Mouse (Mus musculus) limb, embryonic 12.5 days (tissue): ENCODE results near the gene Rab44. TPM values are rescaled to one million over a fixed set of nuclear protein-coding genes. Genes with fewer than 3 reads are reported as not detected.
"Not testable (repeated sequence)": the region's sequence is repeated elsewhere in the genome, so short reads cannot be mapped to it uniquely, and the experiment has no call there.

Experiments used
- ATAC-seq: fragments of 200-750 bp; cut with Nextera tagmentation; 2 replicates; pipeline ENCODE4 v1.8.0; 2017; ENCODE audit warnings: low read depth, moderate TSS enrichment; ENCODE audit not compliant: insufficient number of reproducible peaks, insufficient read depth, low FRiP score, low TSS enrichment
- H3K27ac ChIP-seq: fragments of 300-500 bp; sonication (generic); 2 replicates; pipeline ENCODE4 v1.5.1; 2016; ENCODE audit warnings: mild to moderate bottlenecking, moderate library complexity
- H3K27me3 ChIP-seq: fragments of 300-500 bp; sonication (generic); 2 replicates; pipeline ENCODE4 v1.6.1; 2016; ENCODE audit warnings: mild to moderate bottlenecking, moderate library complexity
- H3K36me3 ChIP-seq: fragments of 300-500 bp; sonication (generic); 2 replicates; pipeline ENCODE4 v1.6.1; 2016; ENCODE audit warnings: mild to moderate bottlenecking, moderate library complexity
- H3K4me1 ChIP-seq: fragments of 300-500 bp; sonication (generic); replicated peaks from 2 replicates; pipeline ENCODE4 v1.6.1; 2016
- H3K4me2 ChIP-seq: fragments of 300-500 bp; sonication (generic); 2 replicates; pipeline ENCODE4 v1.6.1; 2016; ENCODE audit warnings: mild to moderate bottlenecking, moderate library complexity
- H3K4me3 ChIP-seq: fragments of 300-500 bp; sonication (generic); replicated peaks from 2 replicates; pipeline ENCODE4 v1.5.1; 2016; ENCODE audit warnings: mild to moderate bottlenecking
- H3K9ac ChIP-seq: fragments of 300-500 bp; sonication (generic); replicated peaks from 2 replicates; pipeline ENCODE4 v1.6.1; 2016; ENCODE audit warnings: mild to moderate bottlenecking, moderate library complexity
- H3K9me3 ChIP-seq: fragments of 300-500 bp; sonication (generic); 2 replicates; pipeline ENCODE4 v1.6.1; 2016; ENCODE audit warnings: mild to moderate bottlenecking, moderate library complexity
- WGBS: fragments of 180-500 bp; shearing (Covaris S2); methylation state at CpG from one replicate; pipeline ENCODE4 v1.1.7; 2016; 5-methylcytosine and 5-hydroxymethylcytosine counted together
- polyA plus RNA-seq: library from polyadenylated mRNA; unstranded; fragments of >200 nt; fragmentation: Nextera tagmentation; extraction: Ambion mirVana; gene quantifications from 2 replicates; pipeline ENCODE4 v1.2.1, GENCODE M21; 2016

Rab44 gene
- polyA plus RNA-seq = 0.14 and 0.26 TPM in 2 replicates

DNA sequence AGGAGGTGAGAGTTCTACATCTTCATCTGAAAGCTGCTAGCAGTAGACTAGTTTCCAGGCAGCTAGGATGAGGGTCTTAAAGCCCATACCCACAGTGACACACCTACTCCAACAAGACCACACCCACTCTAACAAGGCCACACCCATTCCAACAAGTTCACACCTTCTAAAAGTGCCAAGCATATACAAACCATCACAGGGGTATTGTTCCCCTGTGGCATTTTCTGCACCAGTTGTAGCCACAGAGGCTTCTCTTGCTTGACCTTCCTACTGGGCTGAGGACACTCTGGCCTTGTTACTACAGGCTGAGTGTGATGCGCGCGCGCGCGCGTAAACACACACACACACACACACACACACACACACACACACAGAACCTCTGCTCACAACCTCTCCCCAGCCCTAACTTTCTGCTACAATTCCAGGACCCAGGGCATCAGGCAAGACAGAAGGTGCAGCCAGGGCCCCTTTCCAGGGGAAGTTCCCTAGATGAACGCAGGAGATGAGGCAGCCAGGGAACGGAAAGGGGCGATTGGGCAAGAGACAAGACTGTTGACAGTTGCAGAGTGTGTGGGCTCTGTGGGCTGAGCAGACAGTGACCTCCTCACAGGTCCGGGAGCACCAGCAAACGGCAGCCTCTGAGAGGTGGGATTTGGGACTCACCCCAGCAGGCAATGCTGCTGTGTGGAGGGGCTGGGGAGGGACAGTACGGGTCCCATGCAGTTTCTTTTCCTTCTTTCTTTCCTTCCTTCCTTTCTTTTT is at the start of gene Rab44:
Gene Rab44, plus strand, starts transcription at position 555 of the 762 bp plus-strand sequence.
- H3K4me1 ChIP-seq = peaks cover 4% of the 10 kb centered on the region
- 93% methylated on average over 13 of the region's 13 CpGs for WGBS
- no peak within 1 kb of the TSS for H3K27ac ChIP-seq
- H3K9me3 ChIP-seq = no peaks in the 10 kb centered on the region
- H3K36me3 ChIP-seq = no peaks in the 10 kb centered on the region
- no peak for ATAC-seq
- H3K4me2 ChIP-seq = no peak within 1 kb of the TSS
- no peak within 1 kb of the TSS for H3K4me3 ChIP-seq
- H3K9ac ChIP-seq = no peak within 1 kb of the TSS
- no peaks in the 10 kb centered on the region for H3K27me3 ChIP-seq

DNA sequence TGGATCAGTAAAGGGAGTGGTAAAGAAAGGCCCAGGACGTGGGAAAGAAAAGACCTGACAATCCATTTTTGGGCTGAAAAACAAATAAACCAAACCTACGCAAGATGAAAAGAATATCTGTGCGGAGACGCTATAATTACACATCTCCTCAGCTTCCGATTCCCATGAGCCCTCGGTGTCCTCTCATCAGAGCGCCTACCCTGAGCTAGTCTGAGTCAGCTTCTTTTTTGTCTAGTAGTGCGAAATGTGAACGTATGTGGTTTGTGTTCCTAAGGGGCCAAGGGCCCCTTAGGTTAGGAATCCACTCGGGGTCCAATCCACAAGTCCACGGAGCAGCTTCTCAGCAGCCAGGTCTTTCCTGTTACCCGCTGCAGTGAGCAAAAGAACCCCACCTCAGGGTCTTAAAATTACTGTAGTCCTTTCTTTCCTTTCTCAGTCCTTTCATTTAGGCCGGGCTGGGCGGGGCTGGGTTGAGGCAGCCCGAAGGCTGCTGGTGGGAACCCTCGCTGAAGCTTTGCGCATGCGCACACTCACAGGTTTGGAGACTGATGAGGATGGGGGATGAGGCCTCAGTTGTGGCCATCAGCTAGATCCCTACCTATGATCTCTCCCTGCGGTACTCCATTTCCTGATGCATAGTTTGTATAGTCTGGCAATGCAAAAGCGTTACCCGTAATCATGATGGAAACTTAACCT is 48.6 kb upstream of the Rab44 start:
- Histone ChIP-seq H3K27me3 (no peaks in the 10 kb centered on the region), H3K4me2 (no peak overlapping the region), H3K36me3 (no peaks in the 10 kb centered on the region), H3K9ac (no peak overlapping the region), H3K9me3 (no peaks in the 10 kb centered on the region), H3K4me1 (peaks cover 21% of the 10 kb centered on the region), H3K27ac (no peak overlapping the region), H3K4me3 (no peak overlapping the region)
- WGBS = 81% methylated on average over 21 of the region's 21 CpGs
- no peak for ATAC-seq

DNA sequence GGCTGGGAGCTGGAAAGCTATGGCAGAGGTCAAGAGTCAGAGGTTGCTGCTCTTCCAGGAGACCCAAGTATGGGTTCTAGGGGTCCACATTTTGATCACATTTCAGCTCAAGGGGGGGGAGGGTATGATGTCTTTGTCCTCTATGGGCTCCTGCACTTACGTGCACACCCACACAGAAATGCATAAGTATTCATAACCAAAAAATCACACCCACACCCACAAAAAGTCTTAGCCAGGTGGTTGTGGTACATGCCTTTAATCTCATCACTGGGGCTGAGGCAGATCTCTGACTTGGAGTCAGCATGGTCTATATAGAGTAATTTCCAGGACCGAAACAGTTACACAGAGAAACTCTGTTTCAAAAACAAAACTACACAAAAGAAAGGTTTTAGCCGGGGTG is 48.0 kb upstream of the Rab44 start:
- no peak for ATAC-seq
- no peaks in the 10 kb centered on the region for H3K9me3 ChIP-seq
- peaks cover 21% of the 10 kb centered on the region for H3K4me1 ChIP-seq
- H3K4me2 ChIP-seq = no peak overlapping the region
- no peak overlapping the region for H3K4me3 ChIP-seq
- H3K9ac ChIP-seq = no peak overlapping the region
- no peak overlapping the region for H3K27ac ChIP-seq
- no peaks in the 10 kb centered on the region for H3K27me3 ChIP-seq
- WGBS = 92% methylated on average over 3 of the region's 3 CpGs
- no peaks in the 10 kb centered on the region for H3K36me3 ChIP-seq

DNA sequence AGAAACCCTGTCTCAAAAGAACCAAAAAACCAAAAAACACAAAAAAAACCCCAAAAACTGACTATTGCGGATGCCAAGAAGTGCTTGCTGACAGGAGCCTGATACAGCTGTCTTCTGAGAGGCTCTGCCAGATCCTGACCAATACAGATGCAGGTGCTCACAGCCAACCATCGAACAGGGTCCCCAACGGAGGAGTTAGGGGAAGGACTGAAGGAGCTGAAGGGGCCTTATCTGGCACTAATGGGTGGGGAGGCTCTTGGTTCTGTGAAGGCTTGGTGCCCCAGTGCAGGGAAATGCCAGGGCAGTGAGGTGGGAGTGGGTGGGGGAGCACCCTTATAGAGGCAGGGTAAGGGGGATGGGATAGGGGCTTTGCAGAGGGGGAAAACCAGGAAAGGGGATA is 46.5 kb upstream of the Rab44 start:
- H3K27ac ChIP-seq, ATAC-seq, H3K4me2 ChIP-seq, H3K9ac ChIP-seq, H3K9me3 ChIP-seq, H3K27me3 ChIP-seq, H3K36me3 ChIP-seq, H3K4me3 ChIP-seq: not testable (repeated sequence)
- 86% methylated on average over 3 of the region's 3 CpGs for WGBS
- peaks cover 26% of the 10 kb centered on the region for H3K4me1 ChIP-seq

DNA sequence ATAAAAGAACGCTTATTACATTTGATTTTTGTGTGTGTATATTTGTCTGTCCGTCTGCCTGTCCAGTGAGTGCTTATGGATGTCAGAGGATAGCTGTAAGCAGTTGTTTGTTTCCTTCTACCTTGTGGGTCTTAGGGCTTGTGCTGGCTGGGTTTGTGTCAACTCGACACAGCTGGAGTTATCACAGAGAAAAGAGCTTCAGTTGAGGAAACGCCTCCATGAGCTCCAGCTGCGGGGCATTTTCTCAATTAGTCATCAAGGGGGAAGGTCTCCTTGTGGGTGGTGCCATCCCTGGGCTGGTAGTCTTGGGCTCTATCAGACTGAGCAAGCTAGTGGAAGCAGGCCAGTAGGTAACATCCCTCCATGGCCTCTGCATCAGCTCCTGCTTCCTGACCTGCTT is 46.1 kb upstream of the Rab44 start:
- WGBS = 50% methylated on average over 5 of the region's 5 CpGs
- H3K4me2 ChIP-seq = no peak overlapping the region
- H3K4me1 ChIP-seq = peaks cover 26% of the 10 kb centered on the region
- H3K27me3 ChIP-seq = peaks cover 6% of the 10 kb centered on the region
- no peaks in the 10 kb centered on the region for H3K9me3 ChIP-seq
- no peak overlapping the region for H3K27ac ChIP-seq
- ATAC-seq = no peak
- H3K4me3 ChIP-seq = no peak overlapping the region
- H3K36me3 ChIP-seq = no peaks in the 10 kb centered on the region
- H3K9ac ChIP-seq = no peak overlapping the region

DNA sequence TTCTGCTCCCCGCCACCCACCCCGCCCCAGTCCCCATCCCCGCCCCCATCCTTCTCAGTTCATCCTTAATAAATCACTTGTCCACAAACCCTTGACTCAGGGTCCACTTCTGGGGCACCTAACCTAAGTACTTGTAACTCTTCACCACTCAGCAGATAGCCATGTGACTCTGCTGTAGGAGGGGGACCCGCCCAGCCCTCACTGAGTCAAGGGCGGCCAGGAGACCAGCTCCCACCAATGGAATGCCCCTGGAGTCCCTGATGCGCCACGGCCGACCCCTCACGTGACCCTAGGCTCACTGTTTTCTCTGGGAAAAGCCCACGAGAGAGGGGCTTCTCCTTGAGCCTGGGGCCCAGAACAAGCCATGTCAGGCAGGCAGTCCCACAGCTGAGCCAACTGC is 44.9 kb upstream of the Rab44 start:
- peaks cover 25% of the 10 kb centered on the region for H3K4me1 ChIP-seq
- 73% methylated on average over 10 of the region's 10 CpGs for WGBS
- no peak overlapping the region for H3K4me3 ChIP-seq
- ATAC-seq = no peak
- no peak overlapping the region for H3K4me2 ChIP-seq
- no peaks in the 10 kb centered on the region for H3K9me3 ChIP-seq
- no peaks in the 10 kb centered on the region for H3K36me3 ChIP-seq
- H3K9ac ChIP-seq = no peak overlapping the region
- peaks cover 10% of the 10 kb centered on the region for H3K27me3 ChIP-seq
- H3K27ac ChIP-seq = no peak overlapping the region

DNA sequence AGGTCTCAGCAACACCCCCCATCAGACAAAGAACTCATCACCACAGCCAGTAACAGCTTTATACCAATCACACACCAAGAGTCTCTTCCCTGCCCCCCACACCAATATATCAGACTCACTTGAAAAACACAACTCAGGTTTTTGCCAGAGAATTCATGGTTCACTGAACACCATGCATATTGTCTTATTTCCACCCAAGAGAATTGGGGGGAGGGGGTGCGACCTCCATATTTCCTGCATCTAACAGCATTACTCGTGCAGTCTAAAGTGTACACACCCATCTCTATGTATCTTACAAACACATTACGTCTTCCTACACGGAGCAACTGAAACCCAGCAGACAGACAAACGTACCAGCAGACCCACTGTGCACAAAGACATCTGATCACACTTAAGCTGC is 42.1 kb upstream of the Rab44 start:
- H3K27ac ChIP-seq = no peak overlapping the region
- no peak for ATAC-seq
- peaks cover 11% of the 10 kb centered on the region for H3K27me3 ChIP-seq
- H3K4me3 ChIP-seq = no peak overlapping the region
- WGBS = 69% methylated on average over 5 of the region's 5 CpGs
- peaks cover 24% of the 10 kb centered on the region for H3K4me1 ChIP-seq
- no peak overlapping the region for H3K4me2 ChIP-seq
- no peaks in the 10 kb centered on the region for H3K36me3 ChIP-seq
- H3K9ac ChIP-seq = no peak overlapping the region
- H3K9me3 ChIP-seq = no peaks in the 10 kb centered on the region

DNA sequence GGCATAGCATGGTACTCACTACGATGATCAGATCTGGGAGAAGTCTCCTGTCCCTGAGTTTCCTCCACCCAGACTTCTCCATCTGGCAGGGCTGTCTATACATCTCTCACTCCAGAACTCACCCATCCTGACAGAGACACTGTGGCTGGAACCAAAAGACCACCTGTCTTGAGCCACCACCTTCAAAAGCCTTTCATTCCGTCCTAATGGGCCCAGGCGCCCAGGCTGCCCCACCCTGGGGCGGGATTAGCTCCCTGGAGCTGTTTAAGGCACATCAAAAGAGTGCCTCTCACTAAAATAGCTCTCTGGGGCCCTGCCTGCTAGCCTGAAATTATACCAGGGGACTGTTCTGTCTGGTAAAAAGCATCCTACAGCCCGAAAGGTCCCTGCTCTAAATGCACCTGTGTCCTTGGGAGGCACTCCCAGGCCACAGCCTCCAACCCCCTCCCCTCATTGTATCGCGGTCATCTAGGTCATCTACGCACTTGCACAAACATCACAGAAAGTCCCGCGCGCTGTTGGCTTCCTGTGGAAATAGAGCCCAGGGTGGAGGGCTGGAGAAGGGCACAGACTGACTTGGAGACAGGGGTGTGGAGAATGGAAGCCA is 41.1 kb upstream of the Rab44 start:
- Histone ChIP-seq H3K36me3 (no peaks in the 10 kb centered on the region), H3K4me1 (peaks cover 24% of the 10 kb centered on the region), H3K27ac (no peak overlapping the region), H3K4me2 (no peak overlapping the region), H3K9ac (no peak overlapping the region), H3K27me3 (peaks cover 17% of the 10 kb centered on the region), H3K9me3 (no peaks in the 10 kb centered on the region), H3K4me3 (no peak overlapping the region)
- no peak for ATAC-seq
- WGBS = 8% methylated on average over 11 of the region's 11 CpGs

DNA sequence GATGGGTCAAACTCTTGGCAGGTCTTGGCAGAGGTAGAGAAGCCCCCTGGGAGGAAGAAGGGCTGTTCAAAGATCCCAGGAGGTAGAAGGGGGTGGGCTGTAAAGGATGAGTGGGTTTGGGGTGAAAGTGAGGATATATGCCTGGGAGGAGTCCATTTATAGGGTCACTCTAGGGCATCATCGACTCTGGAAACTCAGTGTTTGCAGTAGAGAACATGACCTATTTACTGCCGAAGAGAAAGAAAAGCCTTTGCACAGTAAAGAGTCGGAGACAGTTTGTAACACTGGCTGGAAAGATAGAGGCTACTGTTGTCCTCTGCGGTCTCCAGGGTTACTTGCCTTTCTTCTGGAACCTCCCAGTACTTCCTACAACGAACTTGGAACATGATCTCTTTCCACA is 40.6 kb upstream of the Rab44 start:
- H3K4me2 ChIP-seq = no peak overlapping the region
- H3K9me3 ChIP-seq = no peaks in the 10 kb centered on the region
- H3K4me1 ChIP-seq = peaks cover 24% of the 10 kb centered on the region
- H3K27ac ChIP-seq = no peak overlapping the region
- H3K27me3 ChIP-seq = peaks cover 17% of the 10 kb centered on the region
- H3K36me3 ChIP-seq = no peaks in the 10 kb centered on the region
- no peak overlapping the region for H3K4me3 ChIP-seq
- no peak overlapping the region for H3K9ac ChIP-seq
- ATAC-seq = no peak
- WGBS = 39% methylated on average over 5 of the region's 5 CpGs

DNA sequence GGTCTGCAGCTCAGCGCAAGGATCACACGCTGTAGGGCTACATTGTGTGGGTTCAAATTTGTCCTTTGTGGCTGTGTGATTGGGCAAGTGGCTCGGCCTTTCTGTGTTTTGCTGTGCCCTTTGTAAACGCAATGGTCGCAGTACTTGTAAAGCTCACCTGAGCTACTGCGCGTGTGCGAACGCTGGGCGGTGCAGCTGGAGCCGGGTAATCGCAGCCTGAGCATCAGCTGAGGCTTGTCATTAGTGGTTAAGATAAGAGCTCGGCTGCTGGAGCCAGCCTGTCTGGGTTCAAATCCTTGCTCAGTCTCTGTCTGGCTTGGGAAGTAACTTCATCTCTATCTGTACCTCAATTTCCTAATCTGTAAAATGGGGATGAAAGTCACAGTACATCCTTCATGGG is 39.9 kb upstream of the Rab44 start:
- no peak overlapping the region for H3K4me3 ChIP-seq
- no peak overlapping the region for H3K27ac ChIP-seq
- ATAC-seq = no peak
- peaks cover 27% of the 10 kb centered on the region for H3K4me1 ChIP-seq
- H3K4me2 ChIP-seq = no peak overlapping the region
- H3K36me3 ChIP-seq = no peaks in the 10 kb centered on the region
- H3K9me3 ChIP-seq = no peaks in the 10 kb centered on the region
- H3K9ac ChIP-seq = no peak overlapping the region
- H3K27me3 ChIP-seq = peaks cover 20% of the 10 kb centered on the region
- 77% methylated on average over 13 of the region's 13 CpGs for WGBS

DNA sequence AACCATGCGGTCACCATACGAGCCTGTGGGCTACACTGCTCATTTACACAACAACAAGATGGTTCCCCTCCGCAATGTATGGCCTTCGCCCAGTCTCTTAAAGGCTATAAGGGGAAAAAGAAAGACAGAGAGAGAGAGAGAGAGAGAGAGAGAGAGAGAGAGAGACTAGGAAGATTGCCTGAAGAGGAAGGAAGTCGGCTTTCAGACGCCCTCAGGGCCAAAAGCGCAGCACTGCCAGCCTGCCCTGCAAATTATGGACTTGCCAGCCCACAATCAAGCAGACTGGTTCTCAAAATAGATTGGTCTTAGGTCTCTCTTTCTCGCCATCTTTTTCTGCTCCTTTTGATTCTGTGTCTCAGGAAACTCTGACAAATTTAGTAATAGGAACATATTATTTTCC is 37.7 kb upstream of the Rab44 start:
- H3K9ac ChIP-seq = no peak overlapping the region
- H3K36me3 ChIP-seq = no peaks in the 10 kb centered on the region
- ATAC-seq = no peak
- H3K9me3 ChIP-seq = no peaks in the 10 kb centered on the region
- peaks cover 35% of the 10 kb centered on the region for H3K4me1 ChIP-seq
- H3K4me3 ChIP-seq = no peak overlapping the region
- H3K4me2 ChIP-seq = no peak overlapping the region
- H3K27ac ChIP-seq = no peak overlapping the region
- 87% methylated on average over 8 of the region's 8 CpGs for WGBS
- peaks cover 39% of the 10 kb centered on the region for H3K27me3 ChIP-seq
